Mouse (Mus musculus): ENCODE data around the gene Unc13a. TPM values are rescaled to one million over a fixed set of nuclear protein-coding genes. Genes with fewer than 3 reads are reported as not detected.

Gene Unc13a
- polyA plus RNA-seq, 1 experiment from 2014 or later, result 0.89 TPM

- 24% methylated on average over 16 of the region's 16 CpGs for WGBS
- Histone ChIP-seq H3K4me1 (ENCODE audit: control insufficient read depth in 2 of 2, insufficient read depth in 2 of 2, low read length in 2 of 2) (peaks cover 10 to 27% of the 10 kb centered on the region in 2 experiments; a peak in 3 of 4 replicates), H3K36me3 (ENCODE audit: control insufficient read depth, insufficient read depth, low read length) (no peaks in the 10 kb centered on the region), H3K27me3 (ENCODE audit: control insufficient read depth, insufficient read depth, low read length) (peaks cover 58% of the 10 kb centered on the region), H3K4me3 (ENCODE audit: control insufficient read depth in 1 of 2, insufficient read depth in 1 of 2, low read depth in 1 of 2, low read length in 2 of 2) (peak overlapping the region; percentile 33 to 35), H3K4me2 (ENCODE audit: low read length) (peak overlapping the region; percentile 71), H3K9ac (ENCODE audit: low read length) (peak overlapping the region; percentile 55; the same call in 1 of the 2 replicates), H3K27ac (replicated peaks in 1 of 2; ENCODE audit: control insufficient read depth in 1 of 2, insufficient read depth in 1 of 2, low read depth in 2 of 2, low read length in 2 of 2) (no peak overlapping the region), H3K9me3 (ENCODE audit: control insufficient read depth, low read length) (no peaks in the 10 kb centered on the region)
- no peak for ATAC-seq (ENCODE audit: insufficient number of reproducible peaks, insufficient read depth, low FRiP score, low read depth)
These were observed 7.6 kb upstream of the Unc13a start for GRCm38 (mm10) chr8:71679116-71679515.

DNA sequence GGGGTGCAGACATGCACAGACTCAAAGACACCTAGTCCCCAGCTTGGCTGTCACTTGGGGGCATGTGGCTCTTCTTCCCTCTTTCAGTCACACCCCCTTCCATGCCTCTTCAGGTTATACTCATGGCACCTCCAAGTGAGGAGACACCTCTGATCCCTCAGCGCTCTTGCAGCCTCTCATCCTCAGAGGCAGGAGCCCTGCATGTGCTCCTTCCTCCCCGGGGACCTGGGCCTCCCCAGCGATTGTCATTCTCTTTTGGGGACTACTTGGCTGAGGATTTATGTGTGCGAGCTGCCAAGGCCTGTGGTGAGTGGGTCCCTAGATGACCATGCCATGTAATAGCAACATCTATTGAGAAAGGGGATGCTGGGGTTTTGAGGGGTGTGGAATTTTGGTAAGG is 6.7 kb upstream of the Unc13a start:
- ATAC-seq (ENCODE audit: insufficient number of reproducible peaks, insufficient read depth, low FRiP score, low read depth), result no peak
- H3K9ac ChIP-seq (ENCODE audit: low read length), result no peak overlapping the region
- H3K4me1 ChIP-seq (ENCODE audit: control insufficient read depth in 2 of 2, insufficient read depth in 2 of 2, low read length in 2 of 2), result peaks cover 10 to 27% of the 10 kb centered on the region in 2 experiments; a peak in 3 of 4 replicates
- H3K27me3 ChIP-seq (ENCODE audit: control insufficient read depth, insufficient read depth, low read length), result peaks cover 49% of the 10 kb centered on the region
- no peak overlapping the region for H3K4me3 ChIP-seq (ENCODE audit: control insufficient read depth in 1 of 2, insufficient read depth in 1 of 2, low read depth in 1 of 2, low read length in 2 of 2)
- no peak overlapping the region for H3K27ac ChIP-seq (replicated peaks in 1 of 2; ENCODE audit: control insufficient read depth in 1 of 2, insufficient read depth in 1 of 2, low read depth in 2 of 2, low read length in 2 of 2)
- H3K9me3 ChIP-seq (ENCODE audit: control insufficient read depth, low read length), result no peaks in the 10 kb centered on the region
- no peaks in the 10 kb centered on the region for H3K36me3 ChIP-seq (ENCODE audit: control insufficient read depth, insufficient read depth, low read length)
- peak overlapping the region; percentile 80; the same call in 1 of the 2 replicates for H3K4me2 ChIP-seq (ENCODE audit: low read length)
- 54% methylated on average over 4 of the region's 4 CpGs for WGBS

GRCm38 (mm10) chr8:71677555-71677954 is 6.0 kb upstream of the Unc13a start:
- Histone ChIP-seq H3K9ac (ENCODE audit: low read length) (no peak overlapping the region), H3K36me3 (ENCODE audit: control insufficient read depth, insufficient read depth, low read length) (no peaks in the 10 kb centered on the region), H3K4me3 (ENCODE audit: control insufficient read depth in 1 of 2, insufficient read depth in 1 of 2, low read depth in 1 of 2, low read length in 2 of 2) (no peak overlapping the region), H3K4me2 (ENCODE audit: low read length) (peak overlapping the region; percentile 80), H3K9me3 (ENCODE audit: control insufficient read depth, low read length) (no peaks in the 10 kb centered on the region), H3K27ac (replicated peaks in 1 of 2; ENCODE audit: control insufficient read depth in 1 of 2, insufficient read depth in 1 of 2, low read depth in 2 of 2, low read length in 2 of 2) (peak overlapping the region; percentile 39 to 72; a peak in 2 of 4 replicates), H3K4me1 (ENCODE audit: control insufficient read depth in 2 of 2, insufficient read depth in 2 of 2, low read length in 2 of 2) (peaks cover 10 to 27% of the 10 kb centered on the region in 2 experiments; a peak in 3 of 4 replicates), H3K27me3 (ENCODE audit: control insufficient read depth, insufficient read depth, low read length) (peaks cover 43% of the 10 kb centered on the region)
- no peak for ATAC-seq (ENCODE audit: insufficient number of reproducible peaks, insufficient read depth, low FRiP score, low read depth)

GRCm38 (mm10) chr8:71676803-71677202 is 5.2 kb upstream of the Unc13a start:
- H3K27ac ChIP-seq (replicated peaks in 1 of 2; ENCODE audit: control insufficient read depth in 1 of 2, insufficient read depth in 1 of 2, low read depth in 2 of 2, low read length in 2 of 2), result peak overlapping the region; percentile 52 to 72; a peak in 3 of 4 replicates
- H3K4me2 ChIP-seq (ENCODE audit: low read length), result peak overlapping the region; percentile 80
- WGBS, result 52% methylated on average over 9 of the region's 9 CpGs

GRCm38 (mm10) chr8:71676020-71676741 is 4.6 kb upstream of the Unc13a start, which contains the start of gene Jak3:
Jak3 (plus strand) TSS chr8:71676296.
- H3K27ac ChIP-seq (replicated peaks in 1 of 2; ENCODE audit: control insufficient read depth in 1 of 2, insufficient read depth in 1 of 2, low read depth in 2 of 2, low read length in 2 of 2), result peak within 1 kb of the TSS; percentile 55 to 72
- peaks cover 10 to 33% of the 10 kb centered on the region in 2 experiments for H3K4me1 ChIP-seq (ENCODE audit: control insufficient read depth in 2 of 2, insufficient read depth in 2 of 2, low read length in 2 of 2)
- WGBS, result 3% methylated on average over 40 of the region's 40 CpGs
- peak; percentile 38 for ATAC-seq (ENCODE audit: insufficient number of reproducible peaks, insufficient read depth, low FRiP score, low read depth)
- peak within 1 kb of the TSS; percentile 80 for H3K4me2 ChIP-seq (ENCODE audit: low read length)
- H3K36me3 ChIP-seq (ENCODE audit: control insufficient read depth, insufficient read depth, low read length), result no peaks in the 10 kb centered on the region
- peak within 1 kb of the TSS; percentile 89 to 95 for H3K4me3 ChIP-seq (ENCODE audit: control insufficient read depth in 1 of 2, insufficient read depth in 1 of 2, low read depth in 1 of 2, low read length in 2 of 2)
- peaks cover 29% of the 10 kb centered on the region for H3K27me3 ChIP-seq (ENCODE audit: control insufficient read depth, insufficient read depth, low read length)
- H3K9me3 ChIP-seq (ENCODE audit: control insufficient read depth, low read length), result no peaks in the 10 kb centered on the region
- H3K9ac ChIP-seq (ENCODE audit: low read length), result peak within 1 kb of the TSS; percentile 88

More at GRCm38 (mm10) chr8:71676803-71677202, 5.2 kb upstream of the Unc13a start:
- peaks cover 35% of the 10 kb centered on the region for H3K27me3 ChIP-seq (ENCODE audit: control insufficient read depth, insufficient read depth, low read length)
- peak overlapping the region; percentile 89 to 95 for H3K4me3 ChIP-seq (ENCODE audit: control insufficient read depth in 1 of 2, insufficient read depth in 1 of 2, low read depth in 1 of 2, low read length in 2 of 2)
- H3K9ac ChIP-seq (ENCODE audit: low read length), result peak overlapping the region; percentile 88
- H3K36me3 ChIP-seq (ENCODE audit: control insufficient read depth, insufficient read depth, low read length), result no peaks in the 10 kb centered on the region
- no peaks in the 10 kb centered on the region for H3K9me3 ChIP-seq (ENCODE audit: control insufficient read depth, low read length)
- H3K4me1 ChIP-seq (ENCODE audit: control insufficient read depth in 2 of 2, insufficient read depth in 2 of 2, low read length in 2 of 2), result peaks cover 10 to 32% of the 10 kb centered on the region in 2 experiments
- no peak for ATAC-seq (ENCODE audit: insufficient number of reproducible peaks, insufficient read depth, low FRiP score, low read depth)

- Histone ChIP-seq H3K9ac (ENCODE audit: low read length) (peak overlapping the region; percentile 88), H3K27me3 (ENCODE audit: control insufficient read depth, insufficient read depth, low read length) (peaks cover 22% of the 10 kb centered on the region), H3K4me3 (ENCODE audit: control insufficient read depth in 1 of 2, insufficient read depth in 1 of 2, low read depth in 1 of 2, low read length in 2 of 2) (peak overlapping the region; percentile 89 to 95; a peak in 2 of 4 replicates)
These were observed 4.0 kb upstream of the Unc13a start for GRCm38 (mm10) chr8:71675456-71676019.

DNA sequence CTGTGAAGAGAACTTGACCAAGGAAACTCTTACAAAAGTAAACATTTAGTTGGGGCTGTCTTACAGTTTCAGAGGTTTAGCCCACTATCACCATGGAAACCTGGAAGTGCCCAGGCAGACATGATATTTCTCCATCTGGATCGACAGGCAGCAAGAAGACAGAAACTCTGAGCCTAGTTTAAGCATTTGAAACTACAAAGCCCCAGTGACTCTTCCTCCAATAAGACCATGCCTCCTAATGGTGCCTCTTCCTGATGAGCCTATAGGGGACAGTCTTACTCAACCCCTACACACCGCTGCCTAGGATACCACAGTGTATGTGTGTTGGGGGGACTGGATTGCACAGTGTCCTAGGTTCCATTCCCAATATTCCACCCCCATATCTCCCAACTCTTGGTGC is 2.5 kb upstream of the Unc13a start:
- Histone ChIP-seq H3K4me1 (ENCODE audit: control insufficient read depth in 2 of 2, insufficient read depth in 2 of 2, low read length in 2 of 2) (peaks cover 2 to 37% of the 10 kb centered on the region in 2 experiments), H3K4me3 (ENCODE audit: control insufficient read depth in 1 of 2, insufficient read depth in 1 of 2, low read depth in 1 of 2, low read length in 2 of 2) (no peak overlapping the region), H3K9ac (ENCODE audit: low read length) (no peak overlapping the region), H3K36me3 (ENCODE audit: control insufficient read depth, insufficient read depth, low read length) (no peaks in the 10 kb centered on the region), H3K27me3 (ENCODE audit: control insufficient read depth, insufficient read depth, low read length) (peaks cover 11% of the 10 kb centered on the region), H3K4me2 (ENCODE audit: low read length) (no peak overlapping the region), H3K27ac (replicated peaks in 1 of 2; ENCODE audit: control insufficient read depth in 1 of 2, insufficient read depth in 1 of 2, low read depth in 2 of 2, low read length in 2 of 2) (no peak overlapping the region), H3K9me3 (ENCODE audit: control insufficient read depth, low read length) (no peaks in the 10 kb centered on the region)
- 69% methylated on average over 2 of the region's 2 CpGs for WGBS
- no peak for ATAC-seq (ENCODE audit: insufficient number of reproducible peaks, insufficient read depth, low FRiP score, low read depth)

More at GRCm38 (mm10) chr8:71675456-71676019, 4.0 kb upstream of the Unc13a start:
- peaks cover 10 to 40% of the 10 kb centered on the region in 2 experiments for H3K4me1 ChIP-seq (ENCODE audit: control insufficient read depth in 2 of 2, insufficient read depth in 2 of 2, low read length in 2 of 2)
- WGBS, result 34% methylated on average over 9 of the region's 9 CpGs
- H3K36me3 ChIP-seq (ENCODE audit: control insufficient read depth, insufficient read depth, low read length), result no peaks in the 10 kb centered on the region
- peak overlapping the region in 1 of 2 experiments; percentile 72; a peak in 1 of 4 replicates for H3K27ac ChIP-seq (replicated peaks in 1 of 2; ENCODE audit: control insufficient read depth in 1 of 2, insufficient read depth in 1 of 2, low read depth in 2 of 2, low read length in 2 of 2)
- no peak for ATAC-seq (ENCODE audit: insufficient number of reproducible peaks, insufficient read depth, low FRiP score, low read depth)
- H3K9me3 ChIP-seq (ENCODE audit: control insufficient read depth, low read length), result no peaks in the 10 kb centered on the region
- peak overlapping the region; percentile 80 for H3K4me2 ChIP-seq (ENCODE audit: low read length)
